Mouse (Mus musculus): Measurements from ENCODE around the gene Cstf3. TPM values are rescaled to one million over a fixed set of nuclear protein-coding genes. Genes with fewer than 3 reads are reported as not detected.

Cstf3 gene
- total RNA-seq, 2 experiments from 2014 or later, result 11.5 to 12.9 TPM

- no peak for DNase-seq
These were observed 13.1 kb downstream of the Cstf3 start for GRCm38 (mm10) chr2:104603431-104603830.

- no peak for DNase-seq
These were observed 14.4 kb downstream of the Cstf3 start for GRCm38 (mm10) chr2:104604718-104605117.

GRCm38 (mm10) chr2:104605560-104605959, 15.2 kb downstream of the Cstf3 start:
- no peak for DNase-seq

GRCm38 (mm10) chr2:104614786-104615185, 24.5 kb downstream of the Cstf3 start:
- no peak for DNase-seq

GRCm38 (mm10) chr2:104615985-104616711, 25.8 kb downstream of the Cstf3 start:
- DNase-seq, result no peak

GRCm38 (mm10) chr2:104658659-104659058, 68.3 kb downstream of the Cstf3 start:
- no peak for DNase-seq

GRCm38 (mm10) chr2:104663372-104664100, 73.2 kb downstream of the Cstf3 start:
- DNase-seq, result no peak

GRCm38 (mm10) chr2:104669122-104669804, 78.9 kb downstream of the Cstf3 start:
- no peak for DNase-seq

GRCm38 (mm10) chr2:104671724-104672123, 81.4 kb downstream of the Cstf3 start:
- no peak for DNase-seq

- no peak for DNase-seq
These were observed 87.0 kb downstream of the Cstf3 start for GRCm38 (mm10) chr2:104677326-104677725.

GRCm38 (mm10) chr2:104684771-104685170, 94.4 kb downstream of the Cstf3 start:
- no peak for DNase-seq

GRCm38 (mm10) chr2:104685418-104685817, 95.1 kb downstream of the Cstf3 start:
- DNase-seq, result peak; percentile 73 to 85

- DNase-seq, result no peak
These were observed 96.9 kb downstream of the Cstf3 start for GRCm38 (mm10) chr2:104687261-104687660.

GRCm38 (mm10) chr2:104688321-104688720, 98.0 kb downstream of the Cstf3 start:
- no peak for DNase-seq

- no peak for DNase-seq
These were observed 98.4 kb downstream of the Cstf3 start for GRCm38 (mm10) chr2:104688724-104689123.

GRCm38 (mm10) chr2:104690720-104691119, 100.4 kb downstream of the Cstf3 start:
- no peak for DNase-seq

GRCm38 (mm10) chr2:104692551-104692950, 102.2 kb downstream of the Cstf3 start:
- no peak for DNase-seq

- DNase-seq, result no peak
These were observed 109.3 kb downstream of the Cstf3 start for GRCm38 (mm10) chr2:104699659-104700058.

- DNase-seq, result no peak
These were observed 112.8 kb downstream of the Cstf3 start for GRCm38 (mm10) chr2:104703158-104703557.

GRCm38 (mm10) chr2:104704355-104704754, 114.0 kb downstream of the Cstf3 start:
- no peak for DNase-seq

GRCm38 (mm10) chr2:104709786-104710337, 119.5 kb downstream of the Cstf3 start:
- no peak for DNase-seq

GRCm38 (mm10) chr2:104710670-104711370, 120.5 kb downstream of the Cstf3 start:
- no peak for DNase-seq

Measured in heart, adult 18-20 months (tissue).